Mouse (Mus musculus): ENCODE results near the gene Astn2. TPM values are rescaled to one million over a fixed set of nuclear protein-coding genes. Genes with fewer than 3 reads are reported as not detected.
A peak's percentile ranks its signal among the peaks of the same experiment; 100 is the strongest.

Astn2 gene
- total and polyA plus RNA-seq, 2 experiments = 0.77 to 1.2 TPM

DNA sequence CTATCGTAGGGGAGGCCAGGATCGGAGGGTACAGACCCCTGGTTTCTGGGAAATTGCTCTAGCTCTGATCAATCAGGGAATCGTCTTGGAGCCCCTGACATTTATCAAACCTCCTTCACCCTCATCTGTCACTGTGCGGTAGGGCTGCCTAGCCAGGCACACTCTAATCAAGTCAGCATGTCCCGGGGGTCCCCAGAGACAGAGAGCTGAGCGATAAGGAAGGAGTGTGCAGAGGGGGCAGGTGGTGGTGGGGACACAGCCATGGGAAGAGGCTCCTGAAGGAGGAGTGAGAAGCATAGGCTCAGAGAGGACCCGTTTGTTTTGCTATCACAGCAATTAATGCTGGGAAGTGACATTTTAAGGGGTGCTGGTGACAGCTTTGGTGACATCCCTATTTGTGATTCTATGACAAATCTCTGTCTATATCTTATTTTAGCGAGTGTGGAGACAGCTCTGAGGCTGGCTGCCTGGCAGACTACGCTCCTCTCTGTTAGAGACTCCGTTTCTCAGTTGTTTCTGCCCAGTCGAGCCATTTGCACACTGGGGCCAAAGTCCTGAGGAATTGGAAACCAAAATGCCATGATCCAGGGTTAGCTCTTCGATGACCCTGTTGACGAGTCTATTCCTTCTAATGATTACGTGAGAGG lies 228.4 kb downstream of the Astn2 start:
- TF ChIP-seq CTCF (IDR thresholded peaks at IDR 0.05; ENCODE audit: low read depth, low read length) = no peak
- no peak for TF ChIP-seq POLR2A (IDR thresholded peaks at IDR 0.05; ENCODE audit: extremely low read depth, insufficient read depth, low read length)
- H3K36me3 ChIP-seq (ENCODE audit: control insufficient read depth, insufficient read depth, low read length) = no peaks in the 10 kb centered on the region
- H3K79me2 ChIP-seq (ENCODE audit: control insufficient read depth, insufficient read depth, low read length) = no peaks in the 10 kb centered on the region
- no peak overlapping the region for H3K9ac ChIP-seq (ENCODE audit: low read depth, low read length)
- no peaks in the 10 kb centered on the region for H3K4me1 ChIP-seq (ENCODE audit: control insufficient read depth, insufficient read depth, low read length)
- WGBS = 54% methylated on average over 14 of the region's 14 CpGs
- H3K27me3 ChIP-seq (ENCODE audit: control insufficient read depth, insufficient read depth, low read length) = no peaks in the 10 kb centered on the region
- no peak for DNase-seq (ENCODE audit: extremely low read depth, low read depth, low spot score)
- no peak overlapping the region for H3K4me3 ChIP-seq (ENCODE audit: insufficient read depth, low read depth, low read length)
- H3K27ac ChIP-seq (replicated peaks; ENCODE audit: insufficient read depth, low read depth, low read length) = no peak overlapping the region

DNA sequence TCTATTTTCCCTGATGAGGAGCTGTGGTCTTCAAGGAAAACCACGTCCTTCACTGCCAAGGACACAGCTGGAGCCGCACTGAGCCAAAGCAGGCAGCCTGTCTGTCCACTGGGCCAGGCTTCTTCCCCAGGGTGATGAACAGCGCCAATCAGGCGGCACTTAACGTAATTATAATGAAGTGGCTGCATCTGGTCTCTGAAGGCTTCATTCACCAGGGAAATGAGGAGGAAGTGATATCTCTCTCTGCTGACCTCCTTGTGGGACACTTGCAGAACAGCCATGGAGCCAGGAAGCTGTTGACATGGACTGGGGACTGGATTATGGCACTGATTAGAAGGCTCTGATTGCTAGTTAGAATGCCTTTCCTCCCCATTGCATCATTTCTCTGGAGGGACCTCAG lies 232.8 kb downstream of the Astn2 start:
- DNase-seq (ENCODE audit: extremely low read depth, low read depth, low spot score) = peak; percentile 35
- no peak overlapping the region for H3K9ac ChIP-seq (ENCODE audit: low read depth, low read length)
- no peaks in the 10 kb centered on the region for H3K36me3 ChIP-seq (ENCODE audit: control insufficient read depth, insufficient read depth, low read length)
- TF ChIP-seq CTCF (IDR thresholded peaks at IDR 0.05; ENCODE audit: low read depth, low read length) (no peak), POLR2A (IDR thresholded peaks at IDR 0.05; ENCODE audit: extremely low read depth, insufficient read depth, low read length) (no peak)
- no peak overlapping the region for H3K4me3 ChIP-seq (ENCODE audit: insufficient read depth, low read depth, low read length)
- no peaks in the 10 kb centered on the region for H3K27me3 ChIP-seq (ENCODE audit: control insufficient read depth, insufficient read depth, low read length)
- H3K4me1 ChIP-seq (ENCODE audit: control insufficient read depth, insufficient read depth, low read length) = no peaks in the 10 kb centered on the region
- WGBS = 69% methylated on average over 5 of the region's 5 CpGs
- no peaks in the 10 kb centered on the region for H3K79me2 ChIP-seq (ENCODE audit: control insufficient read depth, insufficient read depth, low read length)
- H3K27ac ChIP-seq (replicated peaks; ENCODE audit: insufficient read depth, low read depth, low read length) = no peak overlapping the region

DNA sequence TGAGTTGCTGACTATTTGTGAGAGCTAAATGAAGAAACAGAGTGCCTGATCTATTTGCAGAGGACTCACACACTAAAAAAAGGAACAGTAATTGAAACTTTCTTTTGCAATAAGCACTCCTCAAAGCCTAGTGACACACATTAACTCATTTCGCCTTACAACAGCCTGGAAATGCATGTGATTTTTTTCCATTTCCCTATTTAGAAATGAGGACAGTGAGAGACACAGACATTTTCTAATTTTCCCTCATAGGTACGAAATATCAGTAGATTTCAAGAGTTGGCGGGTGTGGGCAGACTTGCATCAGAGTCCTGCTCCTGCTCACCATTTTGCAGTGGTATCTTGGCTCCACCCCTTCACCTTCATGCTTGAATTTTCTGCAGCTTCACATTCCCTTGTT lies 233.6 kb downstream of the Astn2 start:
- H3K27me3 ChIP-seq (ENCODE audit: control insufficient read depth, insufficient read depth, low read length) = no peaks in the 10 kb centered on the region
- H3K4me1 ChIP-seq (ENCODE audit: control insufficient read depth, insufficient read depth, low read length) = no peaks in the 10 kb centered on the region
- H3K9ac ChIP-seq (ENCODE audit: low read depth, low read length) = no peak overlapping the region
- no peak for TF ChIP-seq POLR2A (IDR thresholded peaks at IDR 0.05; ENCODE audit: extremely low read depth, insufficient read depth, low read length)
- no peak for TF ChIP-seq CTCF (IDR thresholded peaks at IDR 0.05; ENCODE audit: low read depth, low read length)
- no peak overlapping the region for H3K27ac ChIP-seq (replicated peaks; ENCODE audit: insufficient read depth, low read depth, low read length)
- no peak overlapping the region for H3K4me3 ChIP-seq (ENCODE audit: insufficient read depth, low read depth, low read length)
- H3K36me3 ChIP-seq (ENCODE audit: control insufficient read depth, insufficient read depth, low read length) = no peaks in the 10 kb centered on the region
- H3K79me2 ChIP-seq (ENCODE audit: control insufficient read depth, insufficient read depth, low read length) = no peaks in the 10 kb centered on the region
- no peak for DNase-seq (ENCODE audit: extremely low read depth, low read depth, low spot score)
- WGBS = 71% methylated on average over 3 of the region's 3 CpGs

DNA sequence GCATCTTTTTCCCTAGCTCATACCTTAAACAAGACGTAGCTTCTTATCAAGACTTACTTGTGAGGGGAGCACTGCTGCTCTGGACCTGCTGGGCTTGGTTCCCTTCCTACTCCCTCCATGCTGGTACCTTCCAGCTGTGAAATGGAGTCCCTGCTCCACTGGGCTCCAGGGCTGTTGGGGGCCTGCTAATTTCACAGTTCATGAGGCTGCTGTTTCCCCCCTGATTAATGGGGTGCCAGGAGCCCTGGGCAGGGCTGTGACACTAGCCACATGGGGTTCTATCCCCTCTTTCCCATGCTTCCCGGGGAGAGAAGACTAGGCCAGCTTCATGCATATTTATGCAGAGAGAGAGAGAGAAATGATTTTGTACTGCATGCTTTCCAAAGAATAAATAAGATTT lies 234.9 kb downstream of the Astn2 start:
- H3K79me2 ChIP-seq (ENCODE audit: control insufficient read depth, insufficient read depth, low read length) = no peaks in the 10 kb centered on the region

DNA sequence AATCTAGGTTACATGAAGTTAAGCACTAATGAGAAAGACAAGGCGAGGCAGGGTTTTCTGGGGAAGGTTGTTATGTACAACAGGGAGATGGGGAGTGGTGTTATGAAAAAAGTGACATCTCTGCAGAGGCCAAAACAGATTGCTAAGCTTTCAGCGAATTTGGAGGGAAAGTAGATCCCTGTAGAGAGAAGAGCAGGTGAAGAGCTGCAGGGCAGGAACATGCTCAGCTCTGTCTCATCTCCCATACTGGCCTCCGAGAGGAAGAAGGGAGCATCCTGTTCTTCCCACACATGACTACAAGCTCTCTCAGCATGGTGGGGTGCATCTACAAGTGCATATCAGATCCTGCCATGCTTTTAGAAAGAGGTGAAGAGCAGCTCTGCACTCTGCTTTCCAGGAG lies 245.7 kb downstream of the Astn2 start:
- H3K27ac ChIP-seq (replicated peaks; ENCODE audit: insufficient read depth, low read depth, low read length) = no peak overlapping the region
- TF ChIP-seq CTCF (IDR thresholded peaks at IDR 0.05; ENCODE audit: low read depth, low read length) = no peak
- TF ChIP-seq POLR2A (IDR thresholded peaks at IDR 0.05; ENCODE audit: extremely low read depth, insufficient read depth, low read length) = no peak
- no peak overlapping the region for H3K4me3 ChIP-seq (ENCODE audit: insufficient read depth, low read depth, low read length)
- H3K4me1 ChIP-seq (ENCODE audit: control insufficient read depth, insufficient read depth, low read length) = no peaks in the 10 kb centered on the region
- H3K9ac ChIP-seq (ENCODE audit: low read depth, low read length) = no peak overlapping the region
- no peak for DNase-seq (ENCODE audit: extremely low read depth, low read depth, low spot score)
- no peaks in the 10 kb centered on the region for H3K27me3 ChIP-seq (ENCODE audit: control insufficient read depth, insufficient read depth, low read length)
- no peaks in the 10 kb centered on the region for H3K36me3 ChIP-seq (ENCODE audit: control insufficient read depth, insufficient read depth, low read length)
- H3K79me2 ChIP-seq (ENCODE audit: control insufficient read depth, insufficient read depth, low read length) = no peaks in the 10 kb centered on the region
- WGBS = 62% methylated on average over 3 of the region's 3 CpGs

More for the DNA sequence above, 234.9 kb downstream of the Astn2 start:
- Histone ChIP-seq H3K9ac (ENCODE audit: low read depth, low read length) (no peak overlapping the region), H3K36me3 (ENCODE audit: control insufficient read depth, insufficient read depth, low read length) (no peaks in the 10 kb centered on the region), H3K4me3 (ENCODE audit: insufficient read depth, low read depth, low read length) (no peak overlapping the region), H3K4me1 (ENCODE audit: control insufficient read depth, insufficient read depth, low read length) (no peaks in the 10 kb centered on the region), H3K27me3 (ENCODE audit: control insufficient read depth, insufficient read depth, low read length) (no peaks in the 10 kb centered on the region), H3K27ac (replicated peaks; ENCODE audit: insufficient read depth, low read depth, low read length) (no peak overlapping the region)
- WGBS = 45% methylated on average over 2 of the region's 2 CpGs
- no peak for TF ChIP-seq POLR2A (IDR thresholded peaks at IDR 0.05; ENCODE audit: extremely low read depth, insufficient read depth, low read length)
- no peak for TF ChIP-seq CTCF (IDR thresholded peaks at IDR 0.05; ENCODE audit: low read depth, low read length)
- no peak for DNase-seq (ENCODE audit: extremely low read depth, low read depth, low spot score)

DNA sequence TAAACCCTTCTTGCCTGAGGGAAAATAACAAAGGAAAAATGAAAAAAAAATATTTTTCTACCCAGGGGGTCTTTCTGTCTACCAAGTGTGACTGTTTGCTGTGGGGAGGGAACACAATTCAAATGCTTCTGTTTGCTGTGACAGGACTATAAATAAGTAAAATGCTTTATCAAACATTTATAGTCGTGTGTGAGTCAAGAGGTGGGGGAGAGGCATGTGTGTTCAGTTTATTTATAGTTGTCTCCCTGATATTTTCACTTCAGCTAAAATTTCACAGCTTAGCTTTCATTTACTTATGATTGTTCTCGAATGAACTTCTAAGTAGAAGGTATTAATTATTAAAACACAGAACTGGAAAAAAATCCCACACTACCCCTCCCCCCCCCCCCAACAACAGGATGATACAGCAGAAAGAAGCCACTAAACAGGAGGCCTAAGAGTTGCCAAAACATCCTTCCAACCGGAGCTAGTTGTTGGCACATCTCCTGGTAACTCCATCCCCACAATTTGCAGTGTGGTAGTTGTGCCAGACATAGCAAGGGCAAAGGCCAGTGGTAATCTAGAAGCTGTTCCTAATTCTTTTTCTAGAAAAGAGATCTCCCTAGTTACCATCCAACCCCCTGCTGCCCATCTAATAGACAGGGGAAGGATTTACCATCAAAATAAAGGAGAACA lies 246.8 kb downstream of the Astn2 start:
- no peak overlapping the region for H3K4me3 ChIP-seq (ENCODE audit: insufficient read depth, low read depth, low read length)
- peak; percentile 18 for DNase-seq (ENCODE audit: extremely low read depth, low read depth, low spot score)
- H3K36me3 ChIP-seq (ENCODE audit: control insufficient read depth, insufficient read depth, low read length) = no peaks in the 10 kb centered on the region
- H3K79me2 ChIP-seq (ENCODE audit: control insufficient read depth, insufficient read depth, low read length) = no peaks in the 10 kb centered on the region
- no peaks in the 10 kb centered on the region for H3K27me3 ChIP-seq (ENCODE audit: control insufficient read depth, insufficient read depth, low read length)
- no peak overlapping the region for H3K27ac ChIP-seq (replicated peaks; ENCODE audit: insufficient read depth, low read depth, low read length)
- no peaks in the 10 kb centered on the region for H3K4me1 ChIP-seq (ENCODE audit: control insufficient read depth, insufficient read depth, low read length)
- TF ChIP-seq CTCF (IDR thresholded peaks at IDR 0.05; ENCODE audit: low read depth, low read length) = no peak
- no peak for TF ChIP-seq POLR2A (IDR thresholded peaks at IDR 0.05; ENCODE audit: extremely low read depth, insufficient read depth, low read length)
- 36% methylated on average over 3 of the region's 3 CpGs for WGBS
- H3K9ac ChIP-seq (ENCODE audit: low read depth, low read length) = no peak overlapping the region

Data from liver, adult 2 months (tissue).